Mouse (Mus musculus): ENCODE results near the gene Krtap6-1. TPM values are rescaled to one million over a fixed set of nuclear protein-coding genes. Genes with fewer than 3 reads are reported as not detected.
"Not testable (repeated sequence)": the region's sequence is repeated elsewhere in the genome, so short reads cannot be mapped to it uniquely, and the experiment has no call there.

The Krtap6-1 gene
- polyA plus RNA-seq (2014; fragmentation: Nextera tagmentation; extraction: Ambion mirVana), result not detected in 2 replicates

DNA sequence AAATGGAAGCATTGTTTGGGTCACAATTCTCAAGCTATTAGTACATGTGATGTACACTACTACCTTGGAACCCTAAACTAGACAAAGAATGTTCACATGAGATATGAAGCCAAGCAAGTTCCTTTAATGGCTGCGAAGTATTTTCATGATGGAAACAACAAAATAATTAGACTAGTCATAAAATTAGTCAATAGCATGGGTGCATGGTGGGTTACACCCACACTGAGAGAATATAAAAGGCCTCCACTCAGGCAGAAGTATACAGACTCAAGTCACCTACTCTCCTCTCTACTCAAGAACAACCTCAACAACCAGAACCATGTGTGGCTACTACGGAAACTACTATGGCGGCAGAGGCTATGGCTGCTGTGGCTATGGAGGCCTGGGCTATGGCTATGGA lies at the start of gene Krtap6-1:
Gene Krtap6-1 (plus strand): TSS at position 301 of the 400 bp plus-strand sequence.
- H3K9me3 ChIP-seq (ENCODE audit: low read depth, low read length); H3K4me2 ChIP-seq; H3K27me3 ChIP-seq (ENCODE audit: insufficient read depth, low read length); DNase-seq; ATAC-seq (ENCODE audit: insufficient read depth); H3K27ac ChIP-seq (ENCODE audit: low read depth); H3K4me1 ChIP-seq (ENCODE audit: insufficient read depth); H3K4me3 ChIP-seq (ENCODE audit: low read depth, low read length); H3K9ac ChIP-seq; H3K36me3 ChIP-seq (ENCODE audit: insufficient read depth): not testable (repeated sequence)
- WGBS, result 93% methylated on average over 3 of the region's 3 CpGs

GRCm38 (mm10) chr16:89010659-89011058 lies 20.8 kb upstream of the Krtap6-1 start, which contains the start of gene Krtap22-2:
TSS of gene Krtap22-2 (minus strand) at chr16:89010759.
- 77% methylated on average over 5 of the region's 5 CpGs for WGBS
- Histone ChIP-seq H3K9ac (no peak within 1 kb of the TSS), H3K4me3 (ENCODE audit: low read depth, low read length) (no peak within 1 kb of the TSS), H3K27ac (ENCODE audit: low read depth) (no peak within 1 kb of the TSS), H3K27me3 (ENCODE audit: insufficient read depth, low read length) (no peaks in the 10 kb centered on the region), H3K36me3 (ENCODE audit: insufficient read depth) (no peaks in the 10 kb centered on the region), H3K4me2 (no peak within 1 kb of the TSS), H3K4me1 (ENCODE audit: insufficient read depth) (no peaks in the 10 kb centered on the region), H3K9me3 (ENCODE audit: low read depth, low read length) (no peaks in the 10 kb centered on the region)
- DNase-seq, result no peak
- ATAC-seq (ENCODE audit: insufficient read depth), result no peak
- TF ChIP-seq CTCF (IDR thresholded peaks at IDR 0.05; ENCODE audit: low read depth), result no peak

DNA sequence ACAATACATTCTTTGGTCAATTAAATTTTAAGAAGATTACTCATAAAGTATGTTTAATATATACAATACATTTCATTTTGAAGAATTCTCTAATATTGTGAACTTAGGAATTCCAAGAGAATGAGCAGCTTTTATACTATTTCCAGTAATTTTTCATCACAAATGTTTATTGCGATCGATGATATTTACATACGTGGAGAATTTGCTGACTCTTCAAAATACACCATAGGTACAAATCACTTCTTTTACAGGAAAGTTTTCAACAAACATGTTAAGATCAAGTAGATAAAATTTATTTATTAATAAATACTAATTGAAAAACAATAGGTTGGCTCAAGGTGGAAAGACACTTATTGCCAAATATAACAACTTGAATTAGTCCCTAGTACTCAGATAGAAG lies 17.5 kb upstream of the Krtap6-1 start:
- Histone ChIP-seq H3K9me3 (ENCODE audit: low read depth, low read length) (no peaks in the 10 kb centered on the region), H3K27ac (ENCODE audit: low read depth) (no peak overlapping the region), H3K27me3 (ENCODE audit: insufficient read depth, low read length) (no peaks in the 10 kb centered on the region), H3K9ac (no peak overlapping the region), H3K4me2 (no peak overlapping the region), H3K4me1 (ENCODE audit: insufficient read depth) (no peaks in the 10 kb centered on the region), H3K36me3 (ENCODE audit: insufficient read depth) (no peaks in the 10 kb centered on the region), H3K4me3 (ENCODE audit: low read depth, low read length) (no peak overlapping the region)
- DNase-seq, result no peak
- WGBS, result 98% methylated on average over 3 of the region's 3 CpGs
- no peak for TF ChIP-seq CTCF (IDR thresholded peaks at IDR 0.05; ENCODE audit: low read depth)
- ATAC-seq (ENCODE audit: insufficient read depth), result no peak

- 67% methylated on average over 1 of the region's 3 CpGs for WGBS
- not testable (repeated sequence) for H3K27ac ChIP-seq (ENCODE audit: low read depth); H3K9me3 ChIP-seq (ENCODE audit: low read depth, low read length); H3K36me3 ChIP-seq (ENCODE audit: insufficient read depth); H3K9ac ChIP-seq; H3K4me1 ChIP-seq (ENCODE audit: insufficient read depth); H3K4me2 ChIP-seq; H3K4me3 ChIP-seq (ENCODE audit: low read depth, low read length); DNase-seq; H3K27me3 ChIP-seq (ENCODE audit: insufficient read depth, low read length); ATAC-seq (ENCODE audit: insufficient read depth)
Observed at GRCm38 (mm10) chr16:89014984-89015383, 16.5 kb upstream of the Krtap6-1 start, which contains the start of gene Gm10229. TSS of gene Gm10229 (plus strand) at chr16:89015284.

GRCm38 (mm10) chr16:89041372-89041771 lies 9.9 kb downstream of the Krtap6-1 start, which contains the start of gene Gm10228:
TSS of gene Gm10228 (minus strand) at chr16:89041472.
- not testable (repeated sequence) for H3K4me2 ChIP-seq; ATAC-seq (ENCODE audit: insufficient read depth); H3K4me3 ChIP-seq (ENCODE audit: low read depth, low read length); H3K36me3 ChIP-seq (ENCODE audit: insufficient read depth); DNase-seq; H3K9ac ChIP-seq; H3K27ac ChIP-seq (ENCODE audit: low read depth); H3K9me3 ChIP-seq (ENCODE audit: low read depth, low read length); H3K27me3 ChIP-seq (ENCODE audit: insufficient read depth, low read length); H3K4me1 ChIP-seq (ENCODE audit: insufficient read depth)
- WGBS, result 93% methylated on average over 2 of the region's 4 CpGs

- Histone ChIP-seq H3K36me3 (ENCODE audit: insufficient read depth) (no peaks in the 10 kb centered on the region), H3K9ac (no peak within 1 kb of the TSS), H3K4me1 (ENCODE audit: insufficient read depth) (no peaks in the 10 kb centered on the region), H3K4me3 (ENCODE audit: low read depth, low read length) (no peak within 1 kb of the TSS), H3K27ac (ENCODE audit: low read depth) (no peak within 1 kb of the TSS), H3K27me3 (ENCODE audit: insufficient read depth, low read length) (no peaks in the 10 kb centered on the region), H3K9me3 (ENCODE audit: low read depth, low read length) (peaks cover under 1% of the 10 kb centered on the region; the same call in 1 of the 2 replicates), H3K4me2 (no peak within 1 kb of the TSS)
- ATAC-seq (ENCODE audit: insufficient read depth) (no peak), DNase-seq (no peak)
- WGBS, result 78% methylated on average over 3 of the region's 3 CpGs
- TF ChIP-seq CTCF (IDR thresholded peaks at IDR 0.05; ENCODE audit: low read depth), result no peak
Observed at GRCm38 (mm10) chr16:89047783-89048182, 16.3 kb downstream of the Krtap6-1 start, which contains the start of gene Krtap6-5. TSS of gene Krtap6-5 (minus strand) at chr16:89047883.

DNA sequence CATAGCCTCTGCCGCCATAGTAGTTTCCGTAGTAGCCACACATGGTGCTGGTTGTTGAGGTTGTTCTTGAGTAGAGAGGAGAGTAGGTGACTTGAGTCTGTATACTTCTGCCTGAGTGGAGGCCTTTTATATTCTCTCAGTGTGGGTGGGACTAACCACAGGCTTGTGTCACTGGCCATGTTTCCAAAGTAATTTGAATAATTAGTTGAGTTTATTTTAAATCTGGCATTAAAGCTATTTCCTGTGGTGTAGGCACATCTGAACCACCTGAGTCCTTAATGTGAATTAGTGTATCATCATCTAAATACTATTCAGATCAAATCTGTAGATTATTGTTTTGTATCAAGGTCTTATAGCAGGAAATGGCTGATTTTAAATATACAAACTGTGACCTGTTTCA lies 32.4 kb downstream of the Krtap6-1 start, which contains the start of gene 1110025L11Rik:
Gene 1110025L11Rik (minus strand): TSS at position 101 of the 400 bp plus-strand sequence.
- ATAC-seq (ENCODE audit: insufficient read depth); H3K27ac ChIP-seq (ENCODE audit: low read depth); H3K9me3 ChIP-seq (ENCODE audit: low read depth, low read length); H3K36me3 ChIP-seq (ENCODE audit: insufficient read depth); DNase-seq; H3K27me3 ChIP-seq (ENCODE audit: insufficient read depth, low read length); H3K4me3 ChIP-seq (ENCODE audit: low read depth, low read length); H3K4me1 ChIP-seq (ENCODE audit: insufficient read depth); H3K9ac ChIP-seq; H3K4me2 ChIP-seq: not testable (repeated sequence)
- WGBS, result no CpG with 5 or more reads among the region's 2 CpGs

- not testable (repeated sequence) for ATAC-seq (ENCODE audit: insufficient read depth); H3K27me3 ChIP-seq (ENCODE audit: insufficient read depth, low read length); H3K36me3 ChIP-seq (ENCODE audit: insufficient read depth); H3K4me1 ChIP-seq (ENCODE audit: insufficient read depth); H3K27ac ChIP-seq (ENCODE audit: low read depth); H3K9ac ChIP-seq; H3K9me3 ChIP-seq (ENCODE audit: low read depth, low read length); H3K4me3 ChIP-seq (ENCODE audit: low read depth, low read length); H3K4me2 ChIP-seq
- WGBS, result 45% methylated on average over 2 of the region's 2 CpGs
- peak; percentile 84 for DNase-seq
Observed at GRCm38 (mm10) chr16:89071041-89071440, 39.5 kb downstream of the Krtap6-1 start.

Other genes with a start within 250 kb of the Krtap6-1 start
- not detected in 2 replicates for gene Gm20741, start 219.5 kb upstream of the Krtap6-1 start, polyA plus RNA-seq (2014; fragmentation: Nextera tagmentation; extraction: Ambion mirVana)
- not detected in 2 replicates for gene Krtap15, start 211.5 kb upstream of the Krtap6-1 start, polyA plus RNA-seq (2014; fragmentation: Nextera tagmentation; extraction: Ambion mirVana)
- not detected in 2 replicates for gene Krtap14, start 205.6 kb upstream of the Krtap6-1 start, polyA plus RNA-seq (2014; fragmentation: Nextera tagmentation; extraction: Ambion mirVana)
- not detected in 2 replicates for gene Krtap19-1, start 162.3 kb upstream of the Krtap6-1 start, polyA plus RNA-seq (2014; fragmentation: Nextera tagmentation; extraction: Ambion mirVana)
- not detected in 2 replicates for gene Krtap19-2, start 157.4 kb upstream of the Krtap6-1 start, polyA plus RNA-seq (2014; fragmentation: Nextera tagmentation; extraction: Ambion mirVana)
- not detected in 2 replicates for gene Krtap19-3, start 153.7 kb upstream of the Krtap6-1 start, polyA plus RNA-seq (2014; fragmentation: Nextera tagmentation; extraction: Ambion mirVana)
- not detected in 2 replicates for gene Krtap19-4, start 146.6 kb upstream of the Krtap6-1 start, polyA plus RNA-seq (2014; fragmentation: Nextera tagmentation; extraction: Ambion mirVana)
- not detected in 2 replicates for gene Krtap19-5, start 135.2 kb upstream of the Krtap6-1 start, polyA plus RNA-seq (2014; fragmentation: Nextera tagmentation; extraction: Ambion mirVana)
- gene Krtap19-9b, start 99.4 kb upstream of the Krtap6-1 start, polyA plus RNA-seq (2014; fragmentation: Nextera tagmentation; extraction: Ambion mirVana), result not detected in 2 replicates
- gene Krtap16-3, start 68.8 kb upstream of the Krtap6-1 start, polyA plus RNA-seq (2014; fragmentation: Nextera tagmentation; extraction: Ambion mirVana), result not detected in 2 replicates
- not detected in 2 replicates for gene Krtap22-2, start 20.9 kb upstream of the Krtap6-1 start, polyA plus RNA-seq (2014; fragmentation: Nextera tagmentation; extraction: Ambion mirVana)
- gene Gm10229, start 16.4 kb upstream of the Krtap6-1 start, polyA plus RNA-seq (2014; fragmentation: Nextera tagmentation; extraction: Ambion mirVana), result not detected in 2 replicates
- not detected in 2 replicates for gene Gm10228, start 9.8 kb downstream of the Krtap6-1 start, polyA plus RNA-seq (2014; fragmentation: Nextera tagmentation; extraction: Ambion mirVana)
- not detected in 2 replicates for gene Krtap6-5, start 16.2 kb downstream of the Krtap6-1 start, polyA plus RNA-seq (2014; fragmentation: Nextera tagmentation; extraction: Ambion mirVana)
- gene 1110025L11Rik, start 32.3 kb downstream of the Krtap6-1 start, polyA plus RNA-seq (2014; fragmentation: Nextera tagmentation; extraction: Ambion mirVana), result not detected in 2 replicates
- not detected in 2 replicates for gene Krtap6-3, start 52.3 kb downstream of the Krtap6-1 start, polyA plus RNA-seq (2014; fragmentation: Nextera tagmentation; extraction: Ambion mirVana)
- gene Gm6358, start 109.2 kb downstream of the Krtap6-1 start, polyA plus RNA-seq (2014; fragmentation: Nextera tagmentation; extraction: Ambion mirVana), result not detected in 2 replicates
- gene Gm10061, start 119.4 kb downstream of the Krtap6-1 start, polyA plus RNA-seq (2014; fragmentation: Nextera tagmentation; extraction: Ambion mirVana), result not detected in 2 replicates
- gene Gm9789, start 126.3 kb downstream of the Krtap6-1 start, polyA plus RNA-seq (2014; fragmentation: Nextera tagmentation; extraction: Ambion mirVana), result not detected in 2 replicates
- not detected in 2 replicates for gene Gm7735, start 137.8 kb downstream of the Krtap6-1 start, polyA plus RNA-seq (2014; fragmentation: Nextera tagmentation; extraction: Ambion mirVana)
- gene 1110057P08Rik, start 143.0 kb downstream of the Krtap6-1 start, polyA plus RNA-seq (2014; fragmentation: Nextera tagmentation; extraction: Ambion mirVana), result not detected in 2 replicates
- gene Krtap20-2, start 174.2 kb downstream of the Krtap6-1 start, polyA plus RNA-seq (2014; fragmentation: Nextera tagmentation; extraction: Ambion mirVana), result not detected in 2 replicates

Measured in lung, embryonic 14.5 days (tissue).